Mouse (Mus musculus) midbrain, embryonic 13.5 days (tissue): ENCODE results near the gene Tspan13. TPM values are rescaled to one million over a fixed set of nuclear protein-coding genes. Genes with fewer than 3 reads are reported as not detected.

Experiments used
- ATAC-seq: fragments of 200-750 bp; cut with Nextera tagmentation; 2 replicates; pipeline ENCODE4 v1.8.0; 2017; ENCODE audit warnings: mild to moderate bottlenecking, moderate TSS enrichment, moderate library complexity
- H3K27ac ChIP-seq: fragments of 300-500 bp; sonication (generic); 2 replicates; pipeline ENCODE4 v1.5.1; 2015; ENCODE audit warnings: inconsistent platforms, mild to moderate bottlenecking, moderate library complexity
- H3K27me3 ChIP-seq: fragments of 300-500 bp; sonication (generic); 2 replicates; pipeline ENCODE4 v1.6.1; 2015; ENCODE audit warnings: mild to moderate bottlenecking, inconsistent platforms
- H3K36me3 ChIP-seq: fragments of 300-500 bp; sonication (generic); 2 replicates; pipeline ENCODE4 v1.6.1; 2015; ENCODE audit warnings: mild to moderate bottlenecking, inconsistent platforms
- H3K4me1 ChIP-seq: fragments of 300-500 bp; sonication (generic); replicated peaks from 2 replicates; pipeline ENCODE4 v1.6.1; 2015; ENCODE audit warnings: inconsistent platforms
- H3K4me2 ChIP-seq: fragments of 300-500 bp; sonication (generic); replicated peaks from 2 replicates; pipeline ENCODE4 v1.6.1; 2015; ENCODE audit warnings: moderate library complexity, mild to moderate bottlenecking, inconsistent platforms
- H3K4me3 ChIP-seq: fragments of 300-500 bp; sonication (generic); replicated peaks from 2 replicates; pipeline ENCODE4 v1.5.1; 2015; ENCODE audit warnings: mild to moderate bottlenecking, inconsistent platforms
- H3K9ac ChIP-seq: fragments of 300-500 bp; sonication (generic); replicated peaks from 2 replicates; pipeline ENCODE4 v1.6.1; 2015; ENCODE audit warnings: mild to moderate bottlenecking, inconsistent platforms
- H3K9me3 ChIP-seq: fragments of 300-500 bp; sonication (generic); 2 replicates; pipeline ENCODE4 v1.6.1; 2016; ENCODE audit warnings: mild to moderate bottlenecking, inconsistent platforms
- WGBS: fragments of 180-500 bp; shearing (Covaris S2); methylation state at CpG from one replicate; pipeline ENCODE4 v1.1.7; 2015; 5-methylcytosine and 5-hydroxymethylcytosine counted together
- polyA plus RNA-seq: library from polyadenylated mRNA; unstranded; fragments of >200 nt; fragmentation: Nextera tagmentation; extraction: Ambion mirVana; gene quantifications from 2 replicates; pipeline ENCODE4 v1.2.1, GENCODE M21; 2015

The Tspan13 gene
- polyA plus RNA-seq: 361 and 381 TPM in 2 replicates

DNA sequence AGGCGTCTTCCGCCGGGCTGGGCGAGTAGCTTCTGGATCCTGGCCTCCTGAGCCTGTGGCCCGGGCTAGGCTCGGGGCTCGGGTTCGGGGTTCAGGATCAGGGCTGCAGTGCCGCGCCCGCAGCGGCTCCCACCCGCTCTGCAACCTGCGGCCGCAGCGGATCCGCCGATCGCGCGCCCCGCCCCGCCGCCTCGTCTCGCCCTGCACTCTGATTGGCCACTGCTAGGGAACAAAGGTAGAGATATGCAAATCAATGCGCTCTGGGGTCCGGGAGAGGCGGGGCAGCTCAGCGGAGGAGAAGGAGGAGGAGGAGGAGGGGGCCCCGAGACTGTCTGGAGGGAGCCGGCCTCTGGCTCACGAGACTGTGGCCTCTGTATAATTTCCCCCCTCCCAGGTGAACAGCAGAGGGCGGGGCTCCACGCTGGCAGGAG is at the start of gene Tspan13:
Tspan13 (minus strand) TSS at position 153 of the 431 bp plus-strand sequence.
- Histone ChIP-seq H3K4me3 (peak within 1 kb of the TSS; percentile 95), H3K4me1 (peaks cover 21% of the 10 kb centered on the region), H3K4me2 (peak within 1 kb of the TSS; percentile 74), H3K36me3 (no peaks in the 10 kb centered on the region), H3K27ac (peak within 1 kb of the TSS; percentile 96), H3K27me3 (no peaks in the 10 kb centered on the region), H3K9ac (peak within 1 kb of the TSS; percentile 100), H3K9me3 (no peaks in the 10 kb centered on the region)
- peak; percentile 99 for ATAC-seq
- under 1% methylated on average over 28 of the region's 35 CpGs for WGBS

DNA sequence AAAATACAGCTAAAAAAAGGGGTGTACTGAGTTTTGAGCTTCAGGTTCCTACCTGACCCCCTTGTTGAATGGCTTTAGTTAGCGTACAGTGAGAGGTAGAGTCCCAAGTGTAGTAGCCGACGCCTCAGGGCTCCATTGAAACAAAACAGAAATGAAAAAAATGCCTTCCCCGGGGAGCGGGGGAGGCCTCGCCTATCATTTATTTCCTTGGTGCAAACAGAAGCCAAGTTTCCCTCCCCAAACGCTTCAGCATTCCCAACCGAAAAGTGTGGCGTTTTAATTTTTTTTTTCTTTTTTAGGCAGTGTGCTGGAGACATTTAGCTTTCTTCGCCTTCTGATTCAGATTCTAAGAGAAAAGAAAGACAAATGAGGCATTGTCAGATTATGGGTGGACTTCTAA is 49.7 kb upstream of the Tspan13 start:
- H3K27me3 ChIP-seq: no peaks in the 10 kb centered on the region
- no peaks in the 10 kb centered on the region for H3K4me1 ChIP-seq
- whole genome bisulfite sequencing: 97% methylated on average over 10 of the region's 10 CpGs
- no peak for ATAC-seq
- no peak overlapping the region for H3K27ac ChIP-seq
- no peaks in the 10 kb centered on the region for H3K9me3 ChIP-seq
- peaks cover 41% of the 10 kb centered on the region for H3K36me3 ChIP-seq
- H3K4me3 ChIP-seq: no peak overlapping the region
- no peak overlapping the region for H3K4me2 ChIP-seq
- no peak overlapping the region for H3K9ac ChIP-seq

DNA sequence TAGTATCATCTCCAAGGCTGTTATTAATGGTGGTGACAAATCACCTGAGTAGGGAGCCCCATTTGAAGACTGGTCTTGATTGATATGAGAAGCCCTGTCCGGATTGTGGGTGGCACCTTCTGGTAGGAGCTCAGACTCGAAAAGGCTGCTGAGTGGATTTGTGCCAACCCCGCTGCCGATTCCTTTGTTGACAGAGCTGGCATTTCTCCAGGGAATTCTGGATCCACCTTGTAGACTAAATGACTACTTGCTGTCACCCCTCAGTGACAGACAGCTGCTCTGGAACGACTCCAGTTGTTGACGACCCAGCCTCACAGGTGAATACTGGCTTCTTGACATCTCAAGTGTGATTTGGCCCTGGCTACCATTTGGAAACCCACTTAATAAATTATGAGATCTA is 46.9 kb upstream of the Tspan13 start:
- WGBS: 74% methylated on average over 6 of the region's 6 CpGs
- Histone ChIP-seq H3K4me2 (no peak overlapping the region), H3K4me1 (no peaks in the 10 kb centered on the region), H3K9ac (no peak overlapping the region), H3K4me3 (no peak overlapping the region), H3K27ac (no peak overlapping the region), H3K27me3 (no peaks in the 10 kb centered on the region), H3K9me3 (no peaks in the 10 kb centered on the region), H3K36me3 (peaks cover 31% of the 10 kb centered on the region)
- ATAC-seq: peak; percentile 25; the same call in 1 of the 2 replicates

DNA sequence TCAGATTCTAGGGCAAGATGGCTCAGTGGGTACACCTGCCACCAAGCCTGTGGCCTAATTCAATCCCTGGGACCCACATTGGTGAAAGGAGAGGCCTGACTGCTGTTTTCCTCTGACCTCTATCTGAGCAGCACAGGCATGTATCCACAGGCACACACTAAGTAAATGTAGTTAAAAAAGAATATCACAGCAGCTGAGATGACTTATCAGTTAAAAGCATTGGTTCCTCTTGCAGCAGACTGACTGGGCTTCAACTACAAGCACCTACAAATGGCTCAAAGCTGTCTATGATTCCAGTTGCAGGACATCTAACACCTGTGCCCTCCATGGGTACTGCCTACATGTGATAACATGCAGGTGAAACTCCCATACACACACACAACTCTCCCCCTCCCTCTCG is 46.5 kb upstream of the Tspan13 start:
- Histone ChIP-seq H3K9me3 (no peaks in the 10 kb centered on the region), H3K4me3 (no peak overlapping the region), H3K27ac (no peak overlapping the region), H3K36me3 (peaks cover 29% of the 10 kb centered on the region), H3K4me1 (no peaks in the 10 kb centered on the region), H3K27me3 (no peaks in the 10 kb centered on the region), H3K4me2 (no peak overlapping the region), H3K9ac (no peak overlapping the region)
- WGBS: 100% methylated on average over 1 of the region's 1 CpGs
- no peak for ATAC-seq

DNA sequence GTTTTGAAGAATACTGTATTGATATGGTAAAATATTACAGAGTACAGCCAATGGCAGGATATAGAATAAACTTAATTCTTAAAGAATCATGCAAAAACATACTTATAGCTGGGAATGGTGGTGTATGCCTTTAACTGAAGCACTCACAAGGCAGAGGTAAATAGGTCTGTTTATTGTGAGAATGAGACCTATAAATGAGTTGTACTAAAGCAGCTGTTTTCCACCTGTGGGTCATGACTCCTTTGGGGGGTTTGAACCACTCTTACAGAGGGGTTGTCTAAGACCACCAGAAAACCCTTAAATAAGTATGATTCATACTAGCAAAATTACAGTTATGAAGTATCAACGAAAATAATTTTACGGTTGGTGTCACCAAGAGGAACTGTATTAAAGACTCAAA is 43.1 kb upstream of the Tspan13 start:
- Histone ChIP-seq H3K4me3 (no peak overlapping the region), H3K9ac (no peak overlapping the region), H3K4me2 (no peak overlapping the region), H3K36me3 (peaks cover 4% of the 10 kb centered on the region), H3K27me3 (no peaks in the 10 kb centered on the region), H3K27ac (no peak overlapping the region), H3K4me1 (no peaks in the 10 kb centered on the region), H3K9me3 (no peaks in the 10 kb centered on the region)
- no peak for ATAC-seq
- 96% methylated on average over 2 of the region's 2 CpGs for WGBS

DNA sequence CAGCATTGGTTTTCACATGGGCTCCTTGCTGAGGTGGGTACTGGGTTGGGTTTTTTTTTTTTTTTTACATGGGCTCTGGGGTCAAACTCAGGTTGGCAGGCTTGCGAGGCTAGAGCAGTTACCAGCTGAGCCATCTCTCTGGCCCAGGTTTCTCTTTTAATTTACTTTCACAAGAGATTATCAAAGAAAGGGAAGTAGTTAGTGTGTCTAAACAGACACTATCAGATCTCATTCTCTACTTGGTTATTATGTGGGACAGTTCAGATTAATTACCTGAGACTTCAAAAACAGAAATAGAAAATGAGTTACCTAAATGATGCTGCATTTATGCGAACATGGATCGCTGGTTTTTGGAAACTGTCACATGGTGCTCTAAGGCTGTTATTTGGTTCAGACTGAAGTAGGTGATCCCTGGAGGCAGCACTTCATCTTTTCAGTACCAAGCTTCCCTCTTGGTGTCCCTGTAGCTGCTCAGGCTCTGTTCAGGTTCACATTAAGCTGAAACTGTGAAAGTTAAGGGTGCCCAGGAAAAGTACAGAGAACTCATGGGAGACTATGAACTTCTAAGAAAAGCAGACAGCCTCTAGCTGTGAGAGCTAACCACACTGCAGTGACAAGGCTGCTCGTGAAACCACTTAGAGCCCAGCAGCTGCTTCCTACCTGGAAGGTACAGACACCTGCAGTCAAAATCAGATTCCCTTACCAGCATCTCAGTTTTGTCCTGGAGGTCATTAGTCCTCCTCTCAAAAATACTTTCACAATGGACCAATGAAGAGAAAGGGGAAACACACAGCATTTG is 36.0 kb upstream of the Tspan13 start:
- Histone ChIP-seq H3K27me3 (no peaks in the 10 kb centered on the region), H3K4me2 (no peak overlapping the region), H3K36me3 (no peaks in the 10 kb centered on the region), H3K4me3 (no peak overlapping the region), H3K4me1 (no peaks in the 10 kb centered on the region), H3K27ac (no peak overlapping the region), H3K9ac (no peak overlapping the region), H3K9me3 (no peaks in the 10 kb centered on the region)
- no peak for ATAC-seq
- 80% methylated on average over 4 of the region's 4 CpGs for WGBS

DNA sequence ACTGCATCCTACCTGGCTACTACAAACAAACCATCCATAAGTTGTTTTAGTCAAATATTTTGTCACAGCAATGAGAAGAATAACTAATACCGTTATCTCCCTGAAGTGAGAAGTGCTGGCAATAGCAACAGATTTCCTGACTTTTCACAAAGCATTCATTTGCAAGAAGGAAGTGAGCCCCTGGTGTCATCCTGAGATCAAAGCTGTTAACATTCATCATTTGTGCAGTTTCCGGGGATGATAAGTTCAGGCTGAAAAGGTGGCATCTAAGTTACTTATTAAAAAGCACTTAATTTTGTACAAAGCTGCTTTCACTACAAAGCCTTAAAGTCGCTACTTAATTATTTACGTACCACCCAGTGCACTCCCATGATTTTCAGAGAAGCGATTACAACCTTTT is 30.6 kb upstream of the Tspan13 start:
- ATAC-seq: no peak
- Histone ChIP-seq H3K9me3 (no peaks in the 10 kb centered on the region), H3K27me3 (no peaks in the 10 kb centered on the region), H3K36me3 (no peaks in the 10 kb centered on the region), H3K4me2 (no peak overlapping the region), H3K9ac (no peak overlapping the region), H3K4me1 (no peaks in the 10 kb centered on the region), H3K4me3 (no peak overlapping the region), H3K27ac (no peak overlapping the region)
- 20% methylated on average over 5 of the region's 5 CpGs for WGBS

DNA sequence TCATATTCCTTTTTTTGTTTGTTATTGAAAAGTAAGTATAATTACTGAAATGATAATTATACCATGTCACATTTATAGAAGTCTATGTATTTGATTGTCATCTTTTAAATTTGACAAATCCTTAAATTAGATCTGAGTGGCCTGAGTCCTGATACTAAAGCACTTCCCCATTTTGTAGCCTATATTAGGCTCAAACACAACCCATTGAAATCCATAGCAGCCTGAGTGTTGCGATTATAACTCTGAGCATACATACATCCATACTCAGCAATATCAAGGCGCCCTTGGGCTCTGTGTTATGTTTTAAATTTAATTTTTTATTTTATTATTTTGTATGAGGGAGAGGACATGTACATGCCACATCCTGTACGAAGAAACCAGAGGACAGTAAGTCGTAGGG is 27.9 kb upstream of the Tspan13 start:
- H3K36me3 ChIP-seq: no peaks in the 10 kb centered on the region
- H3K4me2 ChIP-seq: no peak overlapping the region
- peaks cover 5% of the 10 kb centered on the region; the same call in 1 of the 2 replicates for H3K9me3 ChIP-seq
- H3K9ac ChIP-seq: no peak overlapping the region
- no peak overlapping the region for H3K27ac ChIP-seq
- no peaks in the 10 kb centered on the region for H3K27me3 ChIP-seq
- no peak for ATAC-seq
- no peak overlapping the region for H3K4me3 ChIP-seq
- no peaks in the 10 kb centered on the region for H3K4me1 ChIP-seq
- 86% methylated on average over 4 of the region's 4 CpGs for WGBS

DNA sequence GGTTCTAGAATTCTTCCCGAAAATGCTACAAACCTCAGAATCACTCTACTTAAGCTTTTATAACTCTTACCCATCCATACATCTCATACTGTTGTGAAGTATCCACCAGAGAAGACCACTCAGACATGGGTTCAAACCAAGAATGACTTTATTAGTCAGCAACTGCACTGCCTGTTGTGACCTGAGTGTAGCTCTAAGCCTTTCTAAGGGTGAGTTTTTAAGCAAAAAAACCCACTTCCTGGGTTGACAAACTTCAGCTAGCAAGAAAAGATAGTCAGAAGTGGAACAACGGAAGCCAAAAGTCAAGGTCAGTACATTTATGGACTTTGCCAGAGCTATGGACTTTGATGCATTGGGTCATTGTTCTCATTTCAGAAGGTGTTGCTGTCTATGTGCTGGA is 25.2 kb upstream of the Tspan13 start:
- Histone ChIP-seq H3K4me2 (no peak overlapping the region), H3K4me1 (no peaks in the 10 kb centered on the region), H3K9me3 (peaks cover 11% of the 10 kb centered on the region; the same call in 1 of the 2 replicates), H3K9ac (no peak overlapping the region), H3K36me3 (no peaks in the 10 kb centered on the region), H3K4me3 (no peak overlapping the region), H3K27ac (no peak overlapping the region), H3K27me3 (no peaks in the 10 kb centered on the region)
- WGBS: 97% methylated on average over 2 of the region's 2 CpGs
- ATAC-seq: no peak

DNA sequence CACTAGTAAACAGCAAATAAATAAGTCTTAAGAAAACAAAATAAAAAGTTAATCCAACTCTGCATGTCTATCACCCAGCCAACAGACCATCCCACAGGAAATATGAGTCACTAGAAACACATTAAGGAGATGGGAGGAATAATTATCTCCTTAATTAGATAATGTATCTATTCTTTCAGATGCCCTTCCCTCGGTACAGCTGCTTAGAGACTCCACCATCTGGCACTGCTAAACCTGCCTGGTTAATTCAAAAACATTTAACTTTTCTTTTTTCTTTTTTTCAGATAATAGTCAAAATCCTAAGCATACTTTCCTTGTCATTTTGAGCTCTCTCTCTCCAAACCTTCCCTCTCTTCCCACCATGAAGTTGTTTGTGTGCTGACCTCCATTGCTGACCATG is 23.6 kb upstream of the Tspan13 start:
- Histone ChIP-seq H3K4me3 (no peak overlapping the region), H3K27ac (no peak overlapping the region), H3K9ac (no peak overlapping the region), H3K27me3 (no peaks in the 10 kb centered on the region), H3K9me3 (peaks cover 11% of the 10 kb centered on the region; the same call in 1 of the 2 replicates), H3K4me2 (no peak overlapping the region), H3K4me1 (no peaks in the 10 kb centered on the region), H3K36me3 (no peaks in the 10 kb centered on the region)
- 84% methylated on average over 1 of the region's 1 CpGs for WGBS
- no peak for ATAC-seq

DNA sequence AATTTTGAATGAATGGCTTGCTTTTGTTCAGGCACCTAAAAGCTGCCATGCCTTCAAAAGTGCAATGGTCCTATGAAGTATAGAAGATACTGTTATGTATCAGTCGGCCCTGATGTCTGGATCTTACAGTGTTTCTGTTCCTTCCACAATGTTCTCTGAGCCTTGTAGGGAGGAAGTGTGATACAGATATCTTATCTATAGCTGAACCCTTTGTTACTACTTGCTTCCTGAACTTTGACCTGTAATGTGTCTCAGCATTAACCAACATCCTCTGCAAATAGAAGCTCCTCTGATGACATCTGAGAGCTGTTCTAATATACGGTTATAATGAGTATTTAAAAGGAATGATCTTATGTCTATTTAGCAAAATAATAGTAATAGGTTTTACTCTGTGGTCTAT is 15.4 kb upstream of the Tspan13 start:
- WGBS: 85% methylated on average over 2 of the region's 2 CpGs
- no peak for ATAC-seq
- Histone ChIP-seq H3K27ac (no peak overlapping the region), H3K9me3 (no peaks in the 10 kb centered on the region), H3K27me3 (no peaks in the 10 kb centered on the region), H3K36me3 (no peaks in the 10 kb centered on the region), H3K4me1 (no peaks in the 10 kb centered on the region), H3K4me3 (no peak overlapping the region), H3K4me2 (no peak overlapping the region), H3K9ac (no peak overlapping the region)

DNA sequence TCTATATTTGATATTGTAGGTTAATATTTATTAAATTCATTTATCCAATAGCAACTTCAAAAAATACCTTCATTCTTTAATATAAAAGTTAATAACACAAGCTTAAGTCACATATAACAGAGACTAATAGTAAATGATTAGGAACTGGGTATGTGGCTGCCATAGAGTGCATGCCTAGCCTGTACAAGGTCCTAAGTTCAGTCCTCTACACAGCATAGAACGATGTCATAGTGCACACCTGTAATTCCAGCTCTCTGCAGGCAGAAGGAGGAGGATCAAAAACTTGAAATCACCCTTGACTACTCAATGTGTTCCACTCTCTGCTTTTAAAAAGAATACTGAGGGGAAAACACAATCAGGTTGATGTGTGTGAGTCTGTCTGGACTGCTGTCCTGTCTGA is 8.0 kb upstream of the Tspan13 start:
- Histone ChIP-seq H3K36me3 (no peaks in the 10 kb centered on the region), H3K4me2 (no peak overlapping the region), H3K9ac (no peak overlapping the region), H3K4me3 (no peak overlapping the region), H3K4me1 (no peaks in the 10 kb centered on the region), H3K27me3 (no peaks in the 10 kb centered on the region), H3K27ac (no peak overlapping the region), H3K9me3 (no peaks in the 10 kb centered on the region)
- ATAC-seq: no peak
- WGBS: 86% methylated on average over 1 of the region's 1 CpGs

DNA sequence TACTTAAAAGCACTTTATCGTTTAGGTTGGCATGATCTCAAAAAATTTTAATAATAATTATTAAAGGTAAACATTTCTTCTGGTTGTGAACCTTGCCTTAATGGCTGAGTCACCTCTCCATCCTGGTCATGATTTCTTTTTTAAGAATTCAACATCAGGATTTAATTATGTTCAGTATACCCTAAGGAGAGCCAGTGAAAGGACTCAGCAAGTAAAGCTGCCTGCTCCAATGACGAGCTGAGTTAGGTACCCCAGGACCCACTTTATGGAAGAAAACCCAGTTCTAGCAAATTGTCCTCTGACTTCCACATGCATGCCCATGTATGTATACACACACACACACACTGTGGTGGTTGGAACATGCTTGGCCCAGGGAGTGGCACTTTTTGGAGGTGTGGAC is 5.3 kb upstream of the Tspan13 start:
- no peak for ATAC-seq
- no peak overlapping the region for H3K4me2 ChIP-seq
- H3K4me1 ChIP-seq: no peaks in the 10 kb centered on the region
- no peaks in the 10 kb centered on the region for H3K36me3 ChIP-seq
- H3K9ac ChIP-seq: no peak overlapping the region
- H3K9me3 ChIP-seq: no peaks in the 10 kb centered on the region
- no peak overlapping the region for H3K27ac ChIP-seq
- no peak overlapping the region for H3K4me3 ChIP-seq
- no peaks in the 10 kb centered on the region for H3K27me3 ChIP-seq
- WGBS: 86% methylated on average over 2 of the region's 2 CpGs
